Mouse (Mus musculus) skeletal muscle tissue, adult 2 months (tissue): ENCODE results near the gene Chp2.

Experiments used
- DNase-seq: peaks from one replicate; pipeline ENCODE4 v3.0.0-alpha.2; 2012; ENCODE audit warnings: low read depth, low spot score

The Chp2 gene

GRCm38 (mm10) chr7:122219315-122219801, at the start of gene Chp2:
Chp2 (plus strand) TSS chr7:122219496.
- DNase-seq: peak; percentile 25

GRCm38 (mm10) chr7:122170705-122171104, 48.6 kb upstream of the Chp2 start:
- DNase-seq: no peak

- no peak for DNase-seq
Measured at GRCm38 (mm10) chr7:122171613-122172012, 47.7 kb upstream of the Chp2 start.

- DNase-seq: no peak
Measured at GRCm38 (mm10) chr7:122180720-122181119, 38.6 kb upstream of the Chp2 start.

- no peak for DNase-seq
Measured at GRCm38 (mm10) chr7:122184569-122184968, 34.7 kb upstream of the Chp2 start.

- DNase-seq: no peak
Measured at GRCm38 (mm10) chr7:122186043-122186442, 33.3 kb upstream of the Chp2 start, which contains the start of gene Ern2. Ern2 (minus strand) TSS chr7:122186207.

- DNase-seq: peak; percentile 6
Measured at GRCm38 (mm10) chr7:122189484-122189883, 29.8 kb upstream of the Chp2 start.

GRCm38 (mm10) chr7:122191097-122191496, 28.2 kb upstream of the Chp2 start:
- no peak for DNase-seq

- no peak for DNase-seq
Measured at GRCm38 (mm10) chr7:122193919-122194318, 25.4 kb upstream of the Chp2 start.

- DNase-seq: no peak
Measured at GRCm38 (mm10) chr7:122196771-122197170, 22.5 kb upstream of the Chp2 start.

- DNase-seq: peak; percentile 12
Measured at GRCm38 (mm10) chr7:122197306-122197705, 22.0 kb upstream of the Chp2 start.

GRCm38 (mm10) chr7:122199296-122199695, 20.0 kb upstream of the Chp2 start:
- DNase-seq: peak; percentile 13

GRCm38 (mm10) chr7:122203936-122204335, 15.4 kb upstream of the Chp2 start:
- no peak for DNase-seq

GRCm38 (mm10) chr7:122206121-122206520, 13.2 kb upstream of the Chp2 start:
- peak; percentile 20 for DNase-seq

- peak; percentile 24 for DNase-seq
Measured at GRCm38 (mm10) chr7:122208276-122209021, 10.8 kb upstream of the Chp2 start.

- DNase-seq: no peak
Measured at GRCm38 (mm10) chr7:122226020-122226742, 6.9 kb downstream of the Chp2 start.

- DNase-seq: no peak
Measured at GRCm38 (mm10) chr7:122226744-122227143, 7.4 kb downstream of the Chp2 start.

- no peak for DNase-seq
Measured at GRCm38 (mm10) chr7:122229306-122229705, 10.0 kb downstream of the Chp2 start.

- DNase-seq: no peak
Measured at GRCm38 (mm10) chr7:122229916-122230315, 10.6 kb downstream of the Chp2 start.

- no peak for DNase-seq
Measured at GRCm38 (mm10) chr7:122230866-122231265, 11.6 kb downstream of the Chp2 start.

GRCm38 (mm10) chr7:122238939-122239338, 19.6 kb downstream of the Chp2 start:
- no peak for DNase-seq

- DNase-seq: no peak
Measured at GRCm38 (mm10) chr7:122240413-122241119, 21.3 kb downstream of the Chp2 start.
